Mouse (Mus musculus) liver, postnatal 0 days (tissue): Measurements from ENCODE around the gene Bank1.

Experiments used
- CTCF ChIP-seq: sonication (generic); IDR thresholded peaks from 2 replicates; pipeline ENCODE4 v1.5.1; 2016; ENCODE audit warnings: antibody characterized with exemption, low read depth
- EP300 ChIP-seq: IDR thresholded peaks from 2 replicates; pipeline ENCODE4 v1.6.1; 2016; ENCODE audit warnings: antibody characterized with exemption, low read depth, mild to moderate bottlenecking

DNA sequence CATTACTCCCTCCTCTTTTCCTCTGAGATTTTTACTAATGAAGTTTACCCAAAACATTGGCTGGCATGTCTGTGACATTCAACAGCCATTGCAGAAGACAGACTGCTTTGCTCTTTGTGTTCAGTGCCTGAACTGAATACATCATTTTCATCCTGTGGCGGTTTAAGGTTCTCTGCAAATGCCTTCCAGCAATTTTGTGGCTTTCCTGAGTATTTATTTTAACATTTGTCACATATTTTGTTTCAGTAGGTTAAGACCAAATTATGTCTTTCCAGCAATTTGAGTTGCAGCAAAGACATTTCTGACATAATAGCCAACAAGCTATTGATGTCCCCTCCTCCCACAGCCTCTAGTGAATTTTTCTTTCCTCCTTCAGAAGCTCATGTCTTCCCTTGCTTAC, 170.3 kb downstream of the Bank1 start:
- TF ChIP-seq CTCF (no peak), EP300 (no peak)
